Mouse (Mus musculus) CH12.LX (cell line): ENCODE measurements around the gene Tmem108. TPM values are rescaled to one million over a fixed set of nuclear protein-coding genes. Genes with fewer than 3 reads are reported as not detected.

Source experiments
- DNase-seq: peaks from one replicate; pipeline ENCODE4 v3.0.0-alpha.2; 2013; ENCODE audit errors: extremely low read depth
- H3K27ac ChIP-seq: 2 replicates; pipeline ENCODE4 v1.5.1; 2012; ENCODE audit warnings: low read depth, mild to moderate bottlenecking, control low read depth, moderate library complexity; ENCODE audit not compliant: insufficient read depth
- H3K27me3 ChIP-seq: replicated peaks from 2 replicates; pipeline ENCODE3; 2012; ENCODE audit warnings: inconsistent platforms
- H3K36me3 ChIP-seq, 2 experiments: replicated peaks in 1 of 2; 2 replicates each; pipeline versions ENCODE3 to v1.6.1; 2012; ENCODE audit warnings: inconsistent platforms in 1 of 2, low read length in 1 of 2, mild to moderate bottlenecking in 1 of 2, mixed read lengths in 1 of 2, moderate library complexity in 1 of 2; ENCODE audit not compliant: control insufficient read depth in 1 of 2, insufficient read depth in 1 of 2
- H3K4me1 ChIP-seq, 2 experiments: 2 replicates each; pipeline ENCODE4 v1.6.1; 2012; ENCODE audit warnings: inconsistent platforms in 1 of 2, moderate library complexity in 1 of 2; ENCODE audit not compliant: insufficient read depth in 2 of 2, control insufficient read depth in 1 of 2
- H3K4me2 ChIP-seq: 2 replicates; pipeline ENCODE4 v1.6.1; 2012; ENCODE audit warnings: low read depth, mild to moderate bottlenecking, control low read depth; ENCODE audit not compliant: poor library complexity, insufficient read depth, severe bottlenecking
- H3K4me3 ChIP-seq, 3 experiments: fragments of 150-350 bp in 1 of 3; sonication (generic) in 1 of 3; replicated peaks in 1 of 3; 2 replicates each; pipeline versions ENCODE3 to v1.5.1; 2011 to 2012; ENCODE audit warnings: low read depth in 2 of 3, low read length in 2 of 3, mild to moderate bottlenecking in 2 of 3, moderate library complexity in 2 of 3, control low read depth in 1 of 3, improper control_type of control experiment in 1 of 3, inconsistent platforms in 1 of 3, mixed read lengths in 1 of 3; ENCODE audit not compliant: poor library complexity in 1 of 3
- H3K79me2 ChIP-seq: replicated peaks from 2 replicates; pipeline ENCODE4 v1.6.1; 2012; ENCODE audit warnings: mild to moderate bottlenecking, moderate library complexity; ENCODE audit not compliant: control insufficient read depth, poor library complexity, insufficient read depth, severe bottlenecking; ENCODE audit errors: extremely low read depth
- H3K9ac ChIP-seq: 2 replicates; pipeline ENCODE4 v1.6.1; 2012; ENCODE audit warnings: low read depth, mild to moderate bottlenecking, control low read depth, moderate library complexity; ENCODE audit not compliant: insufficient read depth
- H3K9me3 ChIP-seq: replicated peaks from 2 replicates; pipeline ENCODE3; 2012; ENCODE audit warnings: low read length, inconsistent platforms, mixed read lengths
- CHD2 ChIP-seq: IDR thresholded peaks from 2 replicates; pipeline ENCODE4 v1.6.1; 2011; ENCODE audit warnings: low read length, improper control_type of control experiment
- CTCF ChIP-seq, 2 experiments: IDR thresholded peaks in 1 of 2; conservative IDR thresholded peaks in 1 of 2; 2 replicates each; pipeline ENCODE4 v1.5.1; 2011 to 2012; ENCODE audit warnings: low read depth in 2 of 2, low read length in 2 of 2, improper control_type of control experiment in 1 of 2, inconsistent platforms in 1 of 2, mild to moderate bottlenecking in 1 of 2, moderate library complexity in 1 of 2
- EP300 ChIP-seq: IDR thresholded peaks from 2 replicates; pipeline ENCODE4 v1.6.1; 2011; ENCODE audit warnings: low read length, improper control_type of control experiment
- ETS1 ChIP-seq: conservative IDR thresholded peaks from 2 replicates; pipeline ENCODE4 v1.6.1; 2012; ENCODE audit warnings: low read depth, mild to moderate bottlenecking, inconsistent platforms, low read length, improper control_type of control experiment, moderate library complexity
- GABPA ChIP-seq: IDR thresholded peaks from 2 replicates; pipeline ENCODE4 v1.6.1; 2012; ENCODE audit warnings: low read depth, low read length, improper control_type of control experiment, inconsistent platforms; ENCODE audit not compliant: insufficient replicate concordance
- IRF4 ChIP-seq: IDR thresholded peaks from 2 replicates; pipeline ENCODE4 v1.6.1; 2014; ENCODE audit warnings: low read depth, mild to moderate bottlenecking, inconsistent platforms, low read length, improper control_type of control experiment
- JUND ChIP-seq: conservative IDR thresholded peaks from 2 replicates; pipeline ENCODE4 v1.6.1; 2011; ENCODE audit warnings: low read depth, low read length, improper control_type of control experiment
- MAFK ChIP-seq: IDR thresholded peaks from 2 replicates; pipeline ENCODE4 v1.6.1; 2011; ENCODE audit warnings: low read length, improper control_type of control experiment; ENCODE audit not compliant: insufficient replicate concordance
- MAX ChIP-seq: IDR thresholded peaks from 2 replicates; pipeline ENCODE4 v1.6.1; 2011; ENCODE audit warnings: low read length, improper control_type of control experiment
- MAZ ChIP-seq: IDR thresholded peaks from 2 replicates; pipeline ENCODE4 v1.6.1; 2012; ENCODE audit warnings: low read depth, mild to moderate bottlenecking, inconsistent platforms, low read length, improper control_type of control experiment, moderate library complexity
- MEF2A ChIP-seq: IDR thresholded peaks from 2 replicates; pipeline ENCODE4 v1.6.1; 2014; ENCODE audit warnings: low read depth, mild to moderate bottlenecking, inconsistent platforms, low read length, improper control_type of control experiment, borderline replicate concordance
- NRF1 ChIP-seq: IDR thresholded peaks from 2 replicates; pipeline ENCODE4 v1.6.1; 2014; ENCODE audit warnings: low read depth, mild to moderate bottlenecking, inconsistent platforms, low read length, improper control_type of control experiment, moderate library complexity
- POLR2A ChIP-seq: IDR thresholded peaks from 2 replicates; pipeline ENCODE4 v1.6.1; 2011; ENCODE audit warnings: low read depth, mild to moderate bottlenecking, improper control_type of control experiment, low read length
- POLR2AphosphoS2 ChIP-seq: IDR thresholded peaks from 2 replicates; pipeline ENCODE4 v1.6.1; 2011; ENCODE audit warnings: low read depth, low read length, improper control_type of control experiment
- TBP ChIP-seq: conservative IDR thresholded peaks from 2 replicates; pipeline ENCODE4 v1.6.1; 2011; ENCODE audit warnings: low read depth, low read length, improper control_type of control experiment
- USF2 ChIP-seq: conservative IDR thresholded peaks from 2 replicates; pipeline ENCODE4 v1.6.1; 2011; ENCODE audit warnings: low read depth, low read length, improper control_type of control experiment
- ZC3H11A ChIP-seq: IDR thresholded peaks from 2 replicates; pipeline ENCODE4 v1.6.1; 2012; ENCODE audit warnings: low read depth, mild to moderate bottlenecking, inconsistent platforms, low read length, improper control_type of control experiment
- ZNF384 ChIP-seq: IDR thresholded peaks from 2 replicates; pipeline ENCODE4 v1.6.1; 2012; ENCODE audit warnings: low read depth, low read length, improper control_type of control experiment, inconsistent platforms
- dilution Hi-C: fragments of 300-500 bp; cut with MboI; formaldehyde crosslinking; loops from 2 replicates; pipeline ENCODE4 v1.14.3; 2020; ENCODE audit warnings: low sequenced_read_pairs; ENCODE audit not compliant: extremely low pct_unique_long_range_greater_than_20kb, extremely low pct_ligation_motif_present
- in situ Hi-C: fragments of 300-500 bp; cut with MboI; formaldehyde crosslinking; loops from 3 replicates; pipeline ENCODE4 v1.14.3; 2019; ENCODE audit warnings: low sequenced_read_pairs, low pct_ligation_motif_present, low pct_unique_long_range_greater_than_20kb, mixed read lengths
- polyA plus RNA-seq: library from polyadenylated mRNA; unstranded; fragments of >175 nt; gene quantifications from 2 replicates; pipeline ENCODE4 v1.2.1, GENCODE M21; 2012; ENCODE audit warnings: low read depth; ENCODE audit not compliant: insufficient read length
- total RNA-seq, 2 experiments: library from RNA; depleted of rRNA; stranded (reverse); fragments of 300-350 nt in 1 of 2; fragments of >200 nt in 1 of 2; gene quantifications; 2 replicates each; pipeline ENCODE4 v1.2.3; 2012 to 2014

Gene Tmem108
- total RNA-seq (2012; rRNA removed) (0.04 TPM in 2 replicates), total RNA-seq (2014; rRNA removed) (0.12 and 0.13 TPM in 2 replicates), polyA plus RNA-seq (0.07 and 0.10 TPM in 2 replicates)

DNA sequence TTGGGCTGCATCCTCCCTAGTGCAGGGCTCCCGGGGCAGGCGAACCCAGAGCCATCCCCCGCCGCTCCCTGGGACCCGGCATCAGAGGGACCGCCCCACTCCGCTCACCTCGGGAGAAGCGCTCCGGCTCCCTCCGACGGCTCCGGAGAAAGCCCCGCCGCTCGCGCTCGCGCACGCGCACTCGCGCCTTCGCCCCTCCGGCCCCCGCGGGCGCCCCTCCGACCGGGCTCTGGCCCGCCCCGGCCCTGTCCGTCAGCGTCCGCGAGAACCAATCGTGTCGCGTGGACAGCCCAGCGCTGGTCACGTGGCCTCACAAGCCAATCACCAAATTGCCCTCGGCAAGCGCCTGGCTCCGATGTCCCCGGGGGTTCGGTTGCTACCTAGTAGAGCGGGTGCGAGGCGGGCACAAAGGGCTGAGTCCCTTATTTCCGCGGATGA, at the start of gene Tmem108:
Tmem108 (minus strand) TSS at position 191 of the 438 bp plus-strand sequence.
- Histone ChIP-seq H3K4me1 (no peaks in the 10 kb centered on the region; a peak in 1 of 4 replicates), H3K9ac (no peak within 1 kb of the TSS), H3K9me3 (peaks cover 6% of the 10 kb centered on the region), H3K27ac (no peak within 1 kb of the TSS), H3K4me2 (no peak within 1 kb of the TSS), H3K79me2 (no peaks in the 10 kb centered on the region), H3K4me3 (no peak within 1 kb of the TSS), H3K27me3 (peaks cover 21% of the 10 kb centered on the region), H3K36me3 (no peaks in the 10 kb centered on the region)
- TF ChIP-seq TBP (no peak), ZNF384 (no peak), ZC3H11A (no peak), POLR2A (no peak), IRF4 (no peak), CHD2 (no peak), MEF2A (no peak), MAX (no peak), JUND (no peak), EP300 (no peak)
- dilution Hi-C loops: no loop called here
- no peak for DNase-seq
- in situ Hi-C loops: no loop called here

- no peak overlapping the region for H3K4me3 ChIP-seq
- H3K36me3 ChIP-seq: no peaks in the 10 kb centered on the region
- TF ChIP-seq MAFK (no peak), MAZ (no peak), POLR2AphosphoS2 (no peak), GABPA (no peak)
- H3K27ac ChIP-seq: no peak overlapping the region
- dilution Hi-C loops: no loop called here
- no peaks in the 10 kb centered on the region for H3K79me2 ChIP-seq
- H3K27me3 ChIP-seq: peaks cover 24% of the 10 kb centered on the region
- H3K4me2 ChIP-seq: no peak overlapping the region
- no peaks in the 10 kb centered on the region for H3K9me3 ChIP-seq
- DNase-seq: no peak
- no peaks in the 10 kb centered on the region for H3K4me1 ChIP-seq
- no peak overlapping the region for H3K9ac ChIP-seq
- in situ Hi-C loops: no loop called here
Observed at GRCm38 (mm10) chr9:103789029-103789428, 27.4 kb upstream of the Tmem108 start.

DNA sequence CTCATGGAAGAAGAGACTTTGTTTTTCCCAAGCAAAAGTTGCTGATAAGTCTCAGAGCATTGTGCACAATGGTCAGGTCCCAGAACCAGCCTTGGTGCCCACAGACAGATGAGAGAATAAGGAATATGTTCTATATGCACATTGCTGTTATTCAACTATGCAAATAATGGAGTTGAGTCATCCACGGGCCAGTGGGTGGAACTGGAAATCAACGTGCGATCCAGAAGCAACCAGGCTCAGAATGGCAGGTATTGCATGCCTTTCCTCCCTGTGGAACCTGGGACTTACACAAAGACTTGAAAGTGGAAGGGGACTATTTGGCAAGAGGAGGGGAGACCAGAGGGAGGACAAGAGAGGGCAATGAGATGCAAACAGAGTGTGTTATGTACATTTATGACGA, 22.5 kb upstream of the Tmem108 start:
- no peak overlapping the region for H3K4me2 ChIP-seq
- no peaks in the 10 kb centered on the region for H3K36me3 ChIP-seq
- DNase-seq: no peak
- no peak overlapping the region for H3K9ac ChIP-seq
- TF ChIP-seq NRF1 (no peak), CHD2 (no peak), CTCF (conservative IDR thresholded peaks at IDR 0.05 in 1 of 2, IDR thresholded peaks at IDR 0.05 in 1 of 2; ENCODE audit: low read depth in 2 of 2, low read length in 2 of 2) (no peak), USF2 (no peak), ETS1 (no peak)
- H3K27ac ChIP-seq: no peak overlapping the region
- H3K4me1 ChIP-seq: no peaks in the 10 kb centered on the region
- dilution Hi-C loops: no loop called here
- in situ Hi-C loops: no loop called here
- H3K79me2 ChIP-seq: no peaks in the 10 kb centered on the region
- no peaks in the 10 kb centered on the region for H3K9me3 ChIP-seq
- no peak overlapping the region for H3K4me3 ChIP-seq
- peaks cover 20% of the 10 kb centered on the region for H3K27me3 ChIP-seq
